Mouse (Mus musculus) megakaryocyte, embryonic 14.5 days (primary cell): ENCODE measurements at regions not wholly inside any gene's neighbourhood (a gene's known extent, or its start where the extent isn't known, plus 50 kb on each side); places are given as distances from the start of the nearest gene placed in this dataset.

Experiments used
- FLI1 ChIP-seq: IDR thresholded peaks from 2 replicates; pipeline ENCODE4 v1.6.1; 2012; ENCODE audit warnings: low read length, inconsistent platforms, mixed read lengths
- GATA1 ChIP-seq: IDR thresholded peaks from 3 replicates; pipeline ENCODE4 v1.6.1; 2012; ENCODE audit warnings: mixed read lengths, low read length, inconsistent platforms, borderline replicate concordance

- TF ChIP-seq GATA1 (no peak), FLI1 (no peak)
Observed at GRCm38 (mm10) chr1:13977207-13977606, 2115.9 kb downstream of the 4930444P10Rik start.
